In the genomic region with DNA sequence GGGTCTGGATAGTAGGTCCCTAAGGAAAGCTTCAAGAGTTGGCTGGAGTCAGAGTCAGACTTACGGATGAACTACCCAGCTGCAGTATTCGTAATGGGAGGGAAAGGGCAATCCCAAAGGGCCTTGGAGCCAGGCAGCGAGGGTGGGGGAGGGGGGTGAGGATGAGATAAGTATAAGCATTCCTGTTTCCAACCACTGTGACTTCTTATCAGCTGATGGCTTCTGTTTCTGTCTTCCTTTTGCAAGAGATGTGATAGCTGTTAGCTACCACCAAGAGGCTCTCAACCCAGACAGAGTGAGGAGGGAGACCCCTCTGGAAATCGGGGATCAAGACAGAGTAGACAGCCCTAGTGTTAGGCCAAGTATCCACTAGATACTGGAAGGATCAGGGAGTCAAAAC, we compare ENCODE assay signal across 13 mouse cellular contexts. TPM values are rescaled to one million over a fixed set of nuclear protein-coding genes. Genes with fewer than 3 reads are reported as not detected.
DNase-seq lines count a peak whose midpoint lies in the region; ATAC-seq and TF ChIP-seq lines count a peak whose summit lies in the region.
"Had no signal": no experiment of that assay in that cellular context is flagged by ENCODE, and none has a peak within 500 bp of the region (broad histone marks: within the 10 kb centered on the region; RNA-seq: fewer than 3 reads in every experiment).

No protein-coding gene starts in this region.

- H3K9ac ChIP-seq in intestine, embryonic 16.5 days (ENCODE audit: low read depth, low read length): no peak overlapping the region
- no peak overlapping the region for H3K9ac ChIP-seq in intestine, postnatal 0 days (ENCODE audit: low read depth, low read length)
- H3K9ac ChIP-seq in hindbrain, embryonic 15.5 days: no peak overlapping the region
- no peak overlapping the region for H3K9ac ChIP-seq in midbrain, embryonic 16.5 days (ENCODE audit: low read depth, low read length)
- H3K9ac ChIP-seq: midbrain, embryonic 12.5 days had no signal

- H3K27ac ChIP-seq in intestine, embryonic 16.5 days (ENCODE audit: low read length): no peak overlapping the region
- H3K27ac ChIP-seq in intestine, postnatal 0 days (ENCODE audit: low read depth, low read length): no peak overlapping the region
- H3K27ac ChIP-seq in hindbrain, embryonic 15.5 days (replicated peaks): peak overlapping the region; percentile 30; the same call in 1 of the 2 replicates
- H3K27ac ChIP-seq in midbrain, embryonic 16.5 days (ENCODE audit: low read length): 0 out of 2 replicates have a peak overlapping the region, but pooled peaks have one; percentile 2
- H3K27ac ChIP-seq: left cerebral cortex, adult 2 months; midbrain, embryonic 12.5 days had no signal

- TF ChIP-seq CTCF in intestine, postnatal 0 days (IDR thresholded peaks at IDR 0.05; ENCODE audit: low read depth): no peak

- ATAC-seq in intestine, embryonic 16.5 days: peak; percentile 35; the same call in 1 of the 2 replicates
- no peak for ATAC-seq in intestine, postnatal 0 days
- peak; percentile 33 for ATAC-seq in hindbrain, embryonic 15.5 days (ENCODE audit: low FRiP score, low read depth)
- ATAC-seq in midbrain, embryonic 16.5 days: peak; percentile 34

- H3K36me3 ChIP-seq in intestine, embryonic 16.5 days (ENCODE audit: control insufficient read depth, insufficient read depth, low read length): no peaks in the 10 kb centered on the region
- no peaks in the 10 kb centered on the region for H3K36me3 ChIP-seq in intestine, postnatal 0 days (ENCODE audit: control insufficient read depth, insufficient read depth)
- no peaks in the 10 kb centered on the region for H3K36me3 ChIP-seq in hindbrain, embryonic 15.5 days
- H3K36me3 ChIP-seq in midbrain, embryonic 16.5 days (ENCODE audit: control insufficient read depth, insufficient read depth, low read length): no peaks in the 10 kb centered on the region
- H3K36me3 ChIP-seq: midbrain, embryonic 12.5 days had no signal

- 45% methylated on average over 4 of the region's 4 CpGs for WGBS in intestine, embryonic 16.5 days
- WGBS in intestine, postnatal 0 days: 27% methylated on average over 4 of the region's 4 CpGs
- 52% methylated on average over 4 of the region's 4 CpGs for WGBS in hindbrain, embryonic 15.5 days
- 52% methylated on average over 4 of the region's 4 CpGs for WGBS in midbrain, embryonic 16.5 days

- no peak overlapping the region for H3K4me2 ChIP-seq in intestine, embryonic 16.5 days (ENCODE audit: low read depth, low read length)
- H3K4me2 ChIP-seq in intestine, postnatal 0 days (replicated peaks; ENCODE audit: low read depth): no peak overlapping the region
- H3K4me2 ChIP-seq in hindbrain, embryonic 15.5 days: no peak overlapping the region
- H3K4me2 ChIP-seq in midbrain, embryonic 16.5 days (ENCODE audit: low read length): no peak overlapping the region
- H3K4me2 ChIP-seq: midbrain, embryonic 12.5 days had no signal

- H3K4me1 ChIP-seq in intestine, embryonic 16.5 days (ENCODE audit: control insufficient read depth, insufficient read depth, low read length): no peaks in the 10 kb centered on the region
- no peaks in the 10 kb centered on the region for H3K4me1 ChIP-seq in intestine, postnatal 0 days (replicated peaks; ENCODE audit: control insufficient read depth, insufficient read depth, low read length)
- H3K4me1 ChIP-seq in hindbrain, embryonic 15.5 days (replicated peaks): 0 out of 2 replicates have a peak, but pooled peaks cover 5% of the 10 kb centered on the region
- H3K4me1 ChIP-seq in midbrain, embryonic 16.5 days (ENCODE audit: control insufficient read depth, insufficient read depth, low read length): 0 out of 2 replicates have a peak, but pooled peaks cover 6% of the 10 kb centered on the region

- no peak overlapping the region for H3K4me3 ChIP-seq in intestine, embryonic 16.5 days (ENCODE audit: low read length)
- H3K4me3 ChIP-seq in intestine, postnatal 0 days (ENCODE audit: low read depth, low read length): no peak overlapping the region
- no peak overlapping the region for H3K4me3 ChIP-seq in hindbrain, embryonic 15.5 days
- no peak overlapping the region for H3K4me3 ChIP-seq in midbrain, embryonic 16.5 days (ENCODE audit: low read depth, low read length)
- H3K4me3 ChIP-seq: left cerebral cortex, adult 2 months; midbrain, embryonic 12.5 days had no signal

- DNase-seq in c-Kit-negative CD71-positive TER-119-positive erythroid progenitor cells, embryonic 14.5 days (ENCODE audit: low read depth, low spot score): peak; percentile 72
- DNase-seq in B cell, adult 2 months: no peak
- DNase-seq in cerebellum, adult 8-10 months: no peak
- no peak for DNase-seq in spleen, adult 12 weeks (ENCODE audit: low spot score)
- DNase-seq: gastrocnemius, postnatal 36 days; kidney, postnatal 36 days had no signal

- no peaks in the 10 kb centered on the region for H3K9me3 ChIP-seq in intestine, embryonic 16.5 days (ENCODE audit: control insufficient read depth, low read length)
- H3K9me3 ChIP-seq in intestine, postnatal 0 days (ENCODE audit: control insufficient read depth): no peaks in the 10 kb centered on the region
- no peaks in the 10 kb centered on the region for H3K9me3 ChIP-seq in hindbrain, embryonic 15.5 days
- no peaks in the 10 kb centered on the region for H3K9me3 ChIP-seq in midbrain, embryonic 16.5 days (replicated peaks; ENCODE audit: control insufficient read depth, low read length, poor library complexity, severe bottlenecking)
- H3K9me3 ChIP-seq: midbrain, embryonic 12.5 days had no signal

- no peaks in the 10 kb centered on the region for H3K27me3 ChIP-seq in intestine, embryonic 16.5 days (replicated peaks; ENCODE audit: control insufficient read depth, insufficient read depth, low read length)
- H3K27me3 ChIP-seq in intestine, postnatal 0 days (replicated peaks; ENCODE audit: control insufficient read depth, insufficient read depth, low read length): no peaks in the 10 kb centered on the region
- H3K27me3 ChIP-seq in hindbrain, embryonic 15.5 days: no peaks in the 10 kb centered on the region
- H3K27me3 ChIP-seq in midbrain, embryonic 16.5 days (ENCODE audit: control insufficient read depth, insufficient read depth, low read depth, low read length): no peaks in the 10 kb centered on the region
- H3K27me3 ChIP-seq: midbrain, embryonic 12.5 days had no signal

RNA-seq across cellular contexts. Expression of gene Ackr1, which starts 4.4 kb away (rescaled TPM):
- polyA plus RNA-seq in intestine, embryonic 16.5 days (2015; fragmentation: Nextera tagmentation; extraction: Ambion mirVana): 1.4 and 2.3 TPM in 2 replicates
- 0.66 and 1.5 TPM in 2 replicates for polyA plus RNA-seq in intestine, postnatal 0 days (2015; fragmentation: Nextera tagmentation; extraction: Ambion mirVana)
- polyA plus RNA-seq in hindbrain, embryonic 15.5 days (2015; fragmentation: Nextera tagmentation; extraction: Ambion mirVana): 18.6 and 19.9 TPM in 2 replicates
- 18.6 and 19.9 TPM in 2 replicates for polyA plus RNA-seq in midbrain, embryonic 16.5 days (2015; fragmentation: Nextera tagmentation; extraction: Ambion mirVana)

RNA-seq across cellular contexts. Expression of gene Aim2, which starts 21.5 kb away (rescaled TPM):
- polyA plus RNA-seq in intestine, embryonic 16.5 days (2015; fragmentation: Nextera tagmentation; extraction: Ambion mirVana): 3.9 and 5.3 TPM in 2 replicates
- 2.0 and 3.1 TPM in 2 replicates for polyA plus RNA-seq in intestine, postnatal 0 days (2015; fragmentation: Nextera tagmentation; extraction: Ambion mirVana)
- 0.83 and 2.0 TPM in 2 replicates for polyA plus RNA-seq in hindbrain, embryonic 15.5 days (2015; fragmentation: Nextera tagmentation; extraction: Ambion mirVana)
- polyA plus RNA-seq in midbrain, embryonic 16.5 days (2015; fragmentation: Nextera tagmentation; extraction: Ambion mirVana): 1.5 and 1.7 TPM in 2 replicates

RNA-seq across cellular contexts. Expression of gene Cadm3, which starts 38.3 kb away (rescaled TPM):
- polyA plus RNA-seq in intestine, embryonic 16.5 days (2015; fragmentation: Nextera tagmentation; extraction: Ambion mirVana): 1.8 and 2.0 TPM in 2 replicates
- 0.85 and 1.2 TPM in 2 replicates for polyA plus RNA-seq in intestine, postnatal 0 days (2015; fragmentation: Nextera tagmentation; extraction: Ambion mirVana)
- 81.5 and 84.8 TPM in 2 replicates for polyA plus RNA-seq in hindbrain, embryonic 15.5 days (2015; fragmentation: Nextera tagmentation; extraction: Ambion mirVana)
- 64.7 and 69.7 TPM in 2 replicates for polyA plus RNA-seq in midbrain, embryonic 16.5 days (2015; fragmentation: Nextera tagmentation; extraction: Ambion mirVana)

RNA-seq across cellular contexts. Expression of gene Mptx2, which starts 51.6 kb away (rescaled TPM):
- not detected in 2 replicates for polyA plus RNA-seq in intestine, embryonic 16.5 days (2015; fragmentation: Nextera tagmentation; extraction: Ambion mirVana)
- polyA plus RNA-seq in intestine, postnatal 0 days (2015; fragmentation: Nextera tagmentation; extraction: Ambion mirVana): 2.2 and 3.0 TPM in 2 replicates
- polyA plus RNA-seq in hindbrain, embryonic 15.5 days (2015; fragmentation: Nextera tagmentation; extraction: Ambion mirVana): not detected in 2 replicates
- not detected in 2 replicates for polyA plus RNA-seq in midbrain, embryonic 16.5 days (2015; fragmentation: Nextera tagmentation; extraction: Ambion mirVana)
- polyA plus RNA-seq: liver, adult 2 months; midbrain, embryonic 12.5 days had no signal

Comparison
In these comparisons a context has a peak if more than half of its experiments do, and no peak if none do; other contexts are left out.
1. H3K27ac ChIP-seq: peak in hindbrain, embryonic 15.5 days (single experiment) and midbrain, embryonic 16.5 days (single experiment); none in intestine, embryonic 16.5 days (single experiment) and intestine, postnatal 0 days (single experiment).
2. RNA of gene Cadm3, which starts 38.3 kb away (polyA plus RNA-seq): 81.5 to 84.8 TPM in hindbrain, embryonic 15.5 days and 64.7 to 69.7 TPM in midbrain, embryonic 16.5 days; 1.8 to 2.0 TPM in intestine, embryonic 16.5 days and 0.85 to 1.2 TPM in intestine, postnatal 0 days; every median in the first group is over 10 times any median in the second.